Mouse (Mus musculus) mesoderm, embryonic 11.5 days (tissue): ENCODE measurements at regions not wholly inside any gene's neighbourhood (a gene's known extent, or its start where the extent isn't known, plus 50 kb on each side); places are given as distances from the start of the nearest gene placed in this dataset.

Experiments used
- DNase-seq: peaks from one replicate; pipeline ENCODE4 v3.0.0-alpha.2; 2012; ENCODE audit warnings: low read depth, low spot score

DNA sequence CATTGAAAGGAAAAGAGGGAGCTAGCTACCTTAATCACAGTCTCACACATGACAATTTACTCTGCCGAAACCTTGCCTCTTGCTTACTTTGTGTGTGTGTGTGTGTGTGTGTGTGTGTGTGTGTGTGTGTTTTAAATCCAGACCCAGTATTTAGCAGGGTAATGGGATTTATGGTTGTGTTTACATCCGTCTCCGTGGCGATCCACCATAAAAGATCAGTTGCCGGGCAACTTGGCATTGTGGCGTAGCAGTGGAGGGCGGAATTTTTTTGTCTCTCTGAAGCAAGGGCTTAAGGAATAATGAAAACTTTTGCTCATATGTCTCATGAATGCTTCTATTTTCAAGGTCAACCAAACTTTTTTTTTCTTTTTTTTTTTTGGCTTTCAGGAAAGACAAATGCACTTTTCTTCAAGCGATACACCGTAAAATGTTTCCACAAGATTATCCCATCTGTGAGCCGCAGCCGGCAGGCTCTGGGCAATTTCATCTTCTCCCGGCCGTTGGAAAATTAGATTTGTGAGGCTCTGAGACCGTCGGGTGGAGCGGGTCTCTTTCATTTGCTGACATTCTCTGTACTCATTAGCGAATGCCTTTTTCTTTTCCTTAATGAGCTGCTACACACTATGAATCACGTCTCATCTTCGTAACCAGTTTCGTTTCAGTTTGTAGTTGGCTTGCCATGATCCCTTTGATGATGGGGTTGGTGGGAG is 53.9 kb upstream of the Ptch1 start:
- DNase-seq = peak; percentile 78

DNA sequence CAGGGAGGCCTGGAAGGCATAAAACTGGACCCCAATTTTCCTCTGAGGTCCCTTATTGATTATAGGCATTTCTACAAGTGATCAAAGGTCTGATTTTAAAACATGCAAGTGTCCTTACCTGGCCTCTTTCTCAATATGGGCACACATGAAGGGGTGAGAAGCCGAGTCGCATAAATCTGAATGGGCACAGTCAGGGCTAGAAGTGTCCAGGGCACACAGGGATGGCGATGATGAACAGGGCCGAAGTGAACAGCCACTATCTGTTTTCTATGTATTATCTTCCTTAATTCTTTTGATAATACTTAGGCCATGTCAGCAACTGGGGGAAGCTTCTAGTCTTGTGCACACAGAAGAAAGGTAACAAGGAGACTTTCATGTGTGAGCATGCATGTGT is 54.5 kb upstream of the Ptch1 start:
- no peak for DNase-seq

DNA sequence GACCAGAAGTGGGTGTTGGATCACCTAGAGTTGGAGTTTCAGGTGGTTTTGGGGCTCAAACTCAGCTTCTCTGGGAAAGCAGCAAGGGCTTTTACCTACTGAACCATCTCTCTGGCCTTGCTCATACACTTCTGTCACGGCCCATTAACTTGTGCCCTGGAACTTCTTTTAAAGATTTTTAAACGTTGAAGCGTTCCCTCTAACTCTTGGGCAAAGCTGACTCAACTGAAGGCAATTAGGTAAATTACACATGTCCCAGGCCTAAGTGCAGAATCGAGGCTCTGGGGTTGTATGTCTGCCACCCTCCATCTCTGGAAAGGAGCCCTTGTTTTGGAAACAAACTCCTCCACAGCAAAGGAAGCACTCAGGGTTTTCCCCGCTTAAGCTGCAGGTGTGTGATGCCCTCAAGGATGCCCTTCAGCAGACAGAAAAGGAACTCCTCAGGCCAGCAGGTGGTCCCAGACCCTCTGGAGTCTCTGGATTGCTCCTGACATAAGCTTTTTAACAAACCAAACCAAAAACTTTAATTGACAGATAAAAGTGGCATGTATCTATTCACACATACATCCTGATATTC is 58.5 kb upstream of the Ptch1 start:
- no peak for DNase-seq

DNA sequence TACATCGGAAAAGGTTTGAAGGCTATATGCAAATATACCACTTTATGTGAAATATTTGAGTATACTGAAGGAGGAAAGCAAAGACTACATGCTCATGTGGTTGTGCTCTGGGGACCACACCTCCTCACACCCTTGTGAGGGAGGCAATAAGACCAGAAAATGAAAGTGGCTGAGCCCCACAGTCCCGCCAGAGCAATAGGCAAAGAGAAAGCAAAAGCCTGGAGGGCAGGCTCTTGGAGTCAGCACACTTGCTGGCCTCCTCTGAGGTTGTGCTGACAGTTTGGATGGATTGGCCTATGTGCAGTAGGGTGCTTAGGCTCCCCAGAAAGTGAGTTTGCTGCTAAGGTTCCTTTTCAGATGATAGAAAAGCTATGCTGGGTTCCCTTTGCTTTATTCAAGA is 60.9 kb upstream of the Ptch1 start:
- DNase-seq = no peak

DNA sequence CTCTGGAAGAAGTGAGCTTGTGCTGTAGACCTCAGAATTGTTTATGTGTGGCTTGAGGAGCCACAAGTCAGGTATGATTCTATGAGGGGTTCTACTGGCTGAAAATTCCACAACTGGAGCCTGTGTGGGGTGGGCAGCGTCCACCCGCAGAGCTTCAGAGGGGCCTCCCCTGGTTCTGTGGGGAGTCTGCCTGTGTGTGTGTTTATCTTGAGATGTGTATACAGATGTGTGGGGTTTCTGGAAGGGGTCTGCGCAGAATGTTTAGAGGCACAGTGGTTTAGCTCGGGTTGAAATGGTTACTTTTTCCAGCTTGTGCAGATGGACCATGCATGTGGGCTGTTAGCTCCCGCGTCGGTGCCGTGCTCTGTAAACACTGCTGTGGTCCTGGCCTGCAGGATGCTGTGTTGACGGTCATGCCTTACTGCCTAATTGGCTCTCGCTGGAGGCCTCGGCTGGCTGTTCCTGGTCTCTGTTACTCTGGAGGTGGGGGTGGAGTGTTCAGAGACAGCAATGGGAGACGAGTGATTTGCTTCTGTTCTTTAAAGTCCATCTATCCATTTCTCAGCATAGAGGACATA is 68.3 kb upstream of the Ptch1 start:
- DNase-seq = no peak

DNA sequence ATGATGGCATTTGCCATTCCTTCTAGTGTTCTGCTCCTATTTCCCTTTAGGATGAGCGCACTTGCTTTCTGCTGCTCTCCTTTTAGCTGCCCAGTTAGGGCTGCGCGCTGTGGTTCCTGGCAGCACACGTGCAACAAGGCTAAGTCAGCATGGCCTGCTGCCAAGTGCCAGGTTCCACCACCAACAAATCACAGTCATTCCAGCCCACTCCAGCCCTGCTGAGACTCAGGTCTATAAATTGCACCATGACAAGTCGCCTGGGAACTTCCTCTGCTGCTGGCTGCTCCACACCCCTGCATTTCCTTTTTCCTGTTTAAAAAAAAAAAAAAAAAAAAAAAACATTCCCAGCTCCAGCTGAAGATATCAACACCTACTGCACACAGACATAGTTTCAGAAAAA is 69.2 kb upstream of the Ptch1 start:
- peak; percentile 76 for DNase-seq

DNA sequence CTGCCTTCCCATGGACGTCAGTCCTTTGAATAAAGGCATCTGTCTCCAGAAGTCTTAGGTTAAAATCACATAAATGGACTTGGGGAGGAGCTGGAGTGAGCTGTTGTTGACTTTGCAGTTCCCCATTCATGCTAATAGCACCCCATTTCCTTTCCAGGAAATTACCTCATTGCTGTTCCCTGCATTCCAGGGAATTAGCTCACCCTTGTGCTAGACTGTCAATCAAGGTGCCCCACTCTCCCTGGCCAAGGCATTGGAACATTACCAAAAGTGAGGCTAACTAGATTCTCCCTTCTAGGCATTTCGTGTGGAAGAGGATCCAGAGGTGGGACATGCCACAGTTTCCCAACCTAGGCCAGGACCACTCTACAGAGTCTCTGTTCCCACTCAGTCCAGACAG is 70.0 kb upstream of the Ptch1 start:
- no peak for DNase-seq

DNA sequence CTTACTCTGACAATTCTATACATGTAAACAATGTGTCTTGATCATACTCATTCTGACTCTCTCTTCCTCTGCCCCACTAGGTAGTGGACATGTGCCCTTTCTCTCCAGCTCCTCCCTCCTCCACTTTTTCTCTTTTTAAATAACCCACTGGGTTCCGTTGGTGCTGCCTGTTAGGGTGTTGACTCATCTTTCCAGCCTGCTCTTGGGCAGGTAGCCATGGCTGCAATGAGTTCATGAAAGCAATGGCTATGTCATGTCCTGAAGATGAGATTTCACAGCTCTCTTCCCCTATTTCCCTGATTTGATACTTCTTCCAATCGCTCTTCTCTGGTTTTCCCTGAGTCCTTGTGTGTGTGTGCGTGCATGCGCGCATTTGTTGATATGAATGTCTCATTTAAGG is 70.9 kb upstream of the Ptch1 start:
- DNase-seq = no peak

DNA sequence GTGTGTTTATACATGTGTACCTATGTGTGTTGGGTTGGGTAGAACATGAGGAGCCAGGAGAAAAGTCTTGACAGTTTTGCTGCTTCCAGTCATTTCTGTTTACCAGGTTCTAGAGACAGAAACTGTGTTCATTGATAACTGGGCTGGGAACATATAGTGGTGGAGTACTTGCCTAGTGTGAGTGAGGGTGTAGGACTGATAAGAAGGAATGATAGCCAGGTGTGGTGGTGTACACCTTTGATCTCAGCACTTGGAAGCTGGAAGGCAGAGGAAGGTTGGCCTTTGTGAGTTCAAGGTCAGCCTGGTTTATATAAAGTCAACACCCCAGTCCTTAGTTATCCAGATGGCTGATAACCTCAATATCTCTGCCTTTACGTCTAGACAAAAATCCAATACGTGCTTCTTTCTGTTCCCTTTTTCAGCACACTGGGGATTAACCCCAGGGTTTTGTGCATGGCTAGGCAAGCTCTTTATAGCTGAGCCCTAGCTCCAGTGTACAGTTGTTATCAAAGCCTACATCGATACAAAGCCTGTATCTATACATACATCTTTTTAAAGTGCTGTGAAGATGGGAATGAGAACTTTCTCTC is 75.8 kb upstream of the Ptch1 start:
- no peak for DNase-seq

DNA sequence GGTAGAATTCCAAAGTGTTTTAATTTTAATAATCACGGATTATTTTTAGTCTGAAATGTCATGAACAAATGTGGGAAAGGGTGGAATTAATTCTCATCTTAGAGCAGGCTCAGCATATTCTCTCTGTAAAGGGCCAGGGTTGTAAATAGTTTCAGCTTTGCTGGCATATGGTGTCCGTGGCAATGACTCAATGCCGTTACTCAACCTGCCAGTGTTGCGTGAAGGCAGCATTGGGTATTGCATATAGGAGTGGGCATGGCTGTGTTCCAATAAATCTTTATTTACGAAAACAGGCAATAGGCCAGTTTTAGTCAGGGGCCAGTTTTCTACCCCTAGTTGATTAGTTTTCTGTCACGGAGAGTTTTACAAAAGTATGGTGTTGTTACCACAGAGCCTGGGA is 81.1 kb upstream of the Ptch1 start:
- DNase-seq = no peak

DNA sequence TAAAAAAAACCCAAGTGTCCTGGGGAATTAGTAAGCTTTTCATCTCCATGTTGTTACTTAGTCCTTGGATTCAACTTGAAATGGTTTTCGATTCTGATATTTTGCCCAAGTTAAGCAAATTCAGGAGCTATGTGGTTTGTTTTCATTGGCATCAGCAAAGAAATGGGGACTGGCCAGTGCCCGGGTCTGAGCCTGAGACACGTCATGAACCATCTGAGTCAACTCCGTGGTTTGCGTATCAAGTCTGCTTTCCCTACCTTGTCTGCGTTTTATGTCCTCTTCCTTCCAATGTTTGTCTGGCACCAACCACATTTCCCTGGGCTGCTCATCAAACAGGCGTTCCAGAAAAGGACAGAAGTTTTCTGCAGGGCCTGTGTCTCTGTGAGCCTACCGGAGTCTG is 83.7 kb upstream of the Ptch1 start:
- no peak for DNase-seq

DNA sequence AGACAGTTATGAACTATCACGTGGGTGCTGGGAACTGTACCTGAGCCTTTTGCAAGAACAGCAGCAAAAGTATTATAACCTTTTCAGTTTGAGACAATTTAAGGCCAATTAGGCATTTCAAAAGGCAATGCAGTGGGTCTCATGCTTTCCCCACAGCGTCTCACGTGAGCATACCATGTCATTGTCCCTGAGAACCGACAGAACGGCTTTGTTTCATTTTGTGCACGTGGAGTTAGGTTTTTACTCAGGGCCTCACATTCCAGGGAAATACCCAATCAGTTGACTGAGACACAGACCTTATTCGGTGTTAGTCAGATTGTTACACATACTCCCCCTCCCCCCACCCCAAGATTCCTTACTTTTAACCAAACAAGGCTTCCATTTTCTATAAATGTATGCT is 86.0 kb upstream of the Ptch1 start:
- DNase-seq = no peak

DNA sequence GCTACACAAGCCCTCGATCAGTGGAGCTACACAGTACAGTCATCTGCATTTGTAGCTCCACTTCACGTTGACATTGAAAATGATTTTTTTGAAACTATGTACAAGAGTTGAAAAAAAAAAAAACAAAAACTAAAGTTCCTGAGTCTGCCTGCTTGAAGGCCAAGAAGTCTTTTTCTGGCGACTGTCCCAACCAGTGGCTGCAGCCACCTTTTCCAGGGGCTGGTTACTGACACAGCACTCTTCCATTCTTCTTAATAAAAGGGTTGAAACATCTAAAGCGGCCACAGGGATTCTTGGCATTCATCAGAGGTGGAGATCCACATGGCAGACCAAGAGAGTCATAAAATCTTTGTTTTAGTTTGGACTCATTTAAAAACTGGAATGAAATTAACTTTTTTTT is 87.0 kb upstream of the Ptch1 start:
- DNase-seq = no peak

DNA sequence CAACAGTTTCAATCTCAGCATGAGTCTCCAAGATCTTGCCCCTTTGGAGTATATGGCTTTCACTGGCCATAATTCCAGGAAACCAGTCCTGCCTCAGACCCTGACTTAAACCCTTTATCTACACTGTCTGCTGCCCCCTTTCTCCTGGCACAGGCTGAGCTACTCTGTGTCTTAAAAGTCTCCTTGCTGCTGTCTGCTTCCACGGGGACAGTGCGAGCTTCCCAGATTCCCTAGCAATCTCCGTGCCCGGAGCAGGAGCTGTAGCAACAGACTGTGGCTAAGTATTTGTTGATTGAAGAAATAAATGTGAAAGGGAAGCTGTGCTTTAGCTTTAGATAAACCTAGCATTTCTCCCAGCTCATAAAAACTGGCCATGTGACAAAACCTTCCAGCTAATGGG is 95.2 kb upstream of the Ptch1 start:
- no peak for DNase-seq

DNA sequence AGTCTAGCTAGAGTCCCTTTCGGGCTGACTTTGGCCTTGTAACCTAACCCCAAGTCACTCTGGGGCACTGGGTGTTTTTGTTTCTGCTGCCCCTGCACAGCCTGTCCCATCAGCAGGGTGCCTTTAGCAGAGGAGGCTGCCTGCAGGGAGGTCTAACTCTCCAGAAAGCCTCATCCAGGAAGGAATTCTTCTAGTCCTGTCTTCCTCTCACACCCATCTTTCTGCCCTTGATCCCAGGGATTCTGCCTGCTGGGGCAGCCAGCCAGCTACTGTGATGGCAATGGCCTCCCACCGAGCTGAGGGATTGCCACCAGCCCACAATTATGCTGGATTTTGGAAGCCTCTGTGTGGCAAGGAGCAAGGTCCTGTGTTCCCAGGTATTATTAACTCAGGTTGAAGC is 95.6 kb upstream of the Ptch1 start:
- peak; percentile 20 for DNase-seq

DNA sequence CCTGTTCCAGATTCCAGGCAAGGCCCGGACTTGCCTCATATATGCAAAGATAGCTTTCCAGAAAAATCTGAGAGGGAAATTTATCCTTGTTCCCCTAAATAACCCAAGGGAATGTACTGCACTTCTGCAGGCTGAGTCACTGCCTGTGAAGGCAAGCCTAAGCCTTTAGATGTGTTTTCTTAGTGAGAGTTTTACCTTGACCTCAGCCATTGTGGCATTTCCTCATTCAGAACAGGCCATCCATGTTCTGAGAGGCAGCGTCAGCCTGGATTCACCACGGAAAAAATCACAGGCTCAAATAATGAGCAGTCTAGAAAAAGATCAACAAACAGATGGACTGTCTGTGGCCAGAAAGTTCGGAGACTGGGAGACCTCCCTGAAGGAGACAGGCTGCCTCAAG is 99.0 kb upstream of the Ptch1 start:
- DNase-seq = no peak

DNA sequence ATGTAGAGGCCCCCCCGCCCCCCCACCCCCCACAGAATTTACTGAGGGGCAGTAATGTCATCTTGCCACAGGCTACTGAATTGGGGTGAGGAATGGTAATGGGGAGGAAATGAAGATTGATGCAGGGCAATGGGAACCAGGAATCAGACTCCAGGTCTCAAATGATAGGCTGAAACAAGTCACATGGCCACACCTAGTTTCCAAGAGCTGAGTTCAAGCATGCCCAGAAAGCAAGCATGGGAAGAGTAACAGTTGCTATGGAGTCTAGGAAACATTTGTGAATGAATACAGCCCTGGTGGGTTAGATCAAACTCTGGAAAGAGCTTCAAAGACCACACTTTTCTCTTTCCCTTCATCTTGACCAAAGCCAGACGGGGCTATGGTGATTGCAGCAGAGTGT is 104.3 kb upstream of the Ptch1 start:
- DNase-seq = no peak

DNA sequence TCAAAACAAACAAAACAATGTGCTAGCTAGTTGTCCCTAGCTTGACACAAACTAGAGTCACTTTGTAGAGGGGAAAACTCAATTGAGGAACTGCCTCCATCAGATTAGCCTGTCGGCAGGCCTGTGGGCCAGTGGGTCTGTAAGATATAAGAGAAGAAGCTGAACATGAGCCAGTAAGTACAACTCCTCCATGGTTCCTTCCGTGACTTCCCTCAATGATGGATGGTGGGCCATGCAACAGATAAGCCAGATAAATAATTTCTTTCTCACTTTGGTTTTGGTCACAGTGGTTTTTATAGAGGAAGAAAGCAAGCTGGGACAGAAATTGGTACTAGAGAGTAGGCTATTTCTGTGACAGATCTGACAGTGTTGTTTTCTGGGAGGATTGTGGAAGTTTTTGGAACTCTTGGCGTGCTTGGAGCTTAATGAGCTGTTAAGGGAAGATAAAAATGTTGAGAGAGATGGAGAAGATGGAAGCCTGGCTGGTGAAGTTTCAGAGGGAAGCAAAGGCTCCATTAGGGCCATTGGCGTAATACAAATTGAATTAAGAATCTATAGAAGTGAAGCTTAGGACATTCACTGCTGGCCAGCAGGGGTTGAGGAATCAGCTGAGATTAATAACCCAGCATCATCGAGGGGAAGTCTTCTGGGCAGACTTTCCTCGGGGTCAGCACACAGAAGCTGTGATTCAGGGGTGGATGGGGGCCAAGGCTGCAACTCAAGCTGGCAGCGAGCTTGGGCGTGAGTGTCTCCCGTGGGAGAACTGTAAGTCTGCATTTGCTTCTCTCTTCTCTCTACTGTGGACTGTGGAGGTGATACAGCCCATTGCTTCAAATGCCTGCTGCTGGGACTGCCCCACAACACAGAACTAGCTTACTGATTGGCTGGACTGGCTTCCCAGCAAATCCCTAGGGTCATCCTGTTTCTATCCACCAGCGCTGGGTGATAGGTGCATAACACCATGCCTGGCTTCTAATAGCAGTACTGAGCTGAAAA is 105.2 kb upstream of the Ptch1 start:
- no peak for DNase-seq

DNA sequence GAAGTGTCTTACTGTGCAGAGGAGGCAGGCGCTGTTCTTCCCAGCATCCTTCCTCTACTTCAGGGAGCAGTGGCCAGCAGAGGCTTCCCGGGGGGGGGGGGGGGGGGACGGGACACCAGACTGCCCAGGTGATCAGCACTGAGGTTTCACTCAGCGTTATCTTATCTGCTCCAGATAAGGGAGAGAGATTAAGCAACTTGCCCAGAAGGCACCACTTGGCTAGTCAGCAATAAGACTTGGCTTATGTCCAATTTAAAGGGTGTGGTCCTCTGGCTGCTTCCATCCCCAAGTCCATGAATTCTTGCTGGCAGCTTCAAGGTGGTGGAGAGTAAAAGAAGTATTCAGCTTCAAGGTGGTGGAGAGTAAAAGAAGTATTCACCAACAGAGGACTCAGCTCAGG is 108.9 kb upstream of the Ptch1 start:
- DNase-seq = no peak

DNA sequence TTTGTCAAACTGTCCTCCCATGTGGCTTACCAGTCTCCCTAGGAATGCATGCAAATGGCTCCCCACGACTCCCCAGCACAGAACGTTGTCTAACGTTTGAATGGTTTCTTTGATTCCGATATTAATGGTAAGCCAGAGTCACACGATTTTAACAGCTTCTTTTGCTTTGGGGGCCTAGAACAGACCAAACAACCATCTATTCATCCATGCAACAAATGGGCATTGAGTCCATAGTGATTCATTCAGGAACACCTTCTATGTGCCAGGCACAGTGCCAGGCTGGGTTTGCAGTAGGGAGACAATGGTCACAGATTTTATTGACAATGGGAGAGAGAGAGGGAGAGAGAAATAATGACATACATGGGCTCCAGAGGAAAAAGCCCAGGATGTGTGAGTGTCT is 118.6 kb upstream of the Ptch1 start:
- DNase-seq = no peak

DNA sequence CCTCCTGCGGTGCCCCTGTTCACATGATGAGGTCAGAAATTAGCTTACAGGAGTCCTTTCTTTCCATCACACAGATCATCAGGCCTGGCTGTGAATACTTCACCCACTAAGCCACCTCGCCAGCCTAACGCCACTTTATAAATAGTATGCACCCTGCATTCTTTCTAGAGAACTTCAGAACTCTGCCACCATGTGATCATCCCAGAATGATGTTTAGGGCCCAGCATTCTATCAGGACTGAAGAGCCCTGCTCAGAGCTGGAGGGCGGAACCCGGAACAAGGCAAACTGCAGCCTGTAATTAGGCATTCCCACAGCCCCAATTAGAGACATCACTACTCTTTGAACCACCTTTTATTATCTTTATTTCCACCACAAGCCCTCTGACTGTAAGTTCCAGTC is 120.2 kb upstream of the Ptch1 start:
- no peak for DNase-seq

DNA sequence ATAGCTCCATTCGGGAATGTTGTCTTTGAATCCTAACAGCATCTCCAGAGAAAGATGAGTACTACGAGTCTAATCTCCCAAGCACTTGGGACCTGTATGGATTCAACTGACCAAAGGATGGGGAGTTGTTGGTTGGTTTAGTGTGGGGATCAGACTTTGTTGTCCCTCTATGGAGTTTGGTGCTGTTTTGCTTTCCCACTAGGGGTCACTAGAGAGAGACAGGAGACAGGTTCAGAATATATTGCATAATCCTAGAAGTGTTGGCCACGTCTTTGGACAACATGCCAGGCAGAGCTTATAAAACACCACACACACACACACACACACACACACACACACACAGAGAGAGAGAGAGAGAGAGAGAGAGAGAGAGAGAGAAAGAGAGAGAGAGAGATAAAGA is 118.6 kb upstream of the Ercc6l2 start:
- no peak for DNase-seq
